Mouse (Mus musculus) urinary bladder, postnatal 10 days (tissue): ENCODE results near the gene Atg4d.
"Not testable (repeated sequence)": the region's sequence is repeated elsewhere in the genome, so short reads cannot be mapped to it uniquely, and the experiment has no call there.

Experiments used
- DNase-seq: peaks from one replicate; pipeline ENCODE4 v3.0.0; 2022; ENCODE audit warnings: low spot score

Gene Atg4d

GRCm38 (mm10) chr9:21241343-21241742 lies 23.8 kb upstream of the Atg4d start:
- DNase-seq: no peak

GRCm38 (mm10) chr9:21243826-21244427 lies 21.2 kb upstream of the Atg4d start:
- DNase-seq: no peak

- DNase-seq: no peak
Observed at GRCm38 (mm10) chr9:21244428-21245112, 20.5 kb upstream of the Atg4d start.

- DNase-seq: no peak
Observed at GRCm38 (mm10) chr9:21245113-21245487, 20.0 kb upstream of the Atg4d start.

GRCm38 (mm10) chr9:21246342-21246741 lies 18.8 kb upstream of the Atg4d start:
- no peak for DNase-seq

GRCm38 (mm10) chr9:21248326-21248725 lies 16.8 kb upstream of the Atg4d start, which contains the start of gene S1pr5:
Gene S1pr5 (minus strand): TSS chr9:21248443.
- DNase-seq: no peak

- DNase-seq: no peak
Observed at GRCm38 (mm10) chr9:21249629-21250508, 15.2 kb upstream of the Atg4d start.

- DNase-seq: no peak
Observed at GRCm38 (mm10) chr9:21250509-21250908, 14.6 kb upstream of the Atg4d start.

- no peak for DNase-seq
Observed at GRCm38 (mm10) chr9:21251116-21251735, 13.9 kb upstream of the Atg4d start.

- DNase-seq: no peak
Observed at GRCm38 (mm10) chr9:21254690-21255089, 10.4 kb upstream of the Atg4d start.

- not testable (repeated sequence) for DNase-seq
Observed at GRCm38 (mm10) chr9:21256349-21256748, 8.7 kb upstream of the Atg4d start.

- DNase-seq: no peak
Observed at GRCm38 (mm10) chr9:21260491-21261040, 4.5 kb upstream of the Atg4d start.

- no peak for DNase-seq
Observed at GRCm38 (mm10) chr9:21261831-21262230, 3.3 kb upstream of the Atg4d start.

- DNase-seq: no peak
Observed at GRCm38 (mm10) chr9:21264272-21264999, 657 bp upstream of the Atg4d start.

GRCm38 (mm10) chr9:21265611-21266010 lies 518 bp downstream of the Atg4d start:
- DNase-seq: no peak

- no peak for DNase-seq
Observed at GRCm38 (mm10) chr9:21266889-21267288, 1.8 kb downstream of the Atg4d start.

GRCm38 (mm10) chr9:21268305-21268704 lies 3.2 kb downstream of the Atg4d start:
- no peak for DNase-seq

GRCm38 (mm10) chr9:21269590-21269989 lies 4.5 kb downstream of the Atg4d start:
- not testable (repeated sequence) for DNase-seq

- no peak for DNase-seq
Observed at GRCm38 (mm10) chr9:21272391-21272790, 7.3 kb downstream of the Atg4d start.

GRCm38 (mm10) chr9:21273094-21273493 lies 8.0 kb downstream of the Atg4d start:
- DNase-seq: no peak

- DNase-seq: no peak
Observed at GRCm38 (mm10) chr9:21273520-21274228, 8.6 kb downstream of the Atg4d start.
